Mouse (Mus musculus) C2C12 (cell line): ENCODE measurements around the gene Wdr47. TPM values are rescaled to one million over a fixed set of nuclear protein-coding genes. Genes with fewer than 3 reads are reported as not detected.
"Not testable (repeated sequence)": the region's sequence is repeated elsewhere in the genome, so short reads cannot be mapped to it uniquely, and the experiment has no call there.

Experiments
- H3K27me3 ChIP-seq: one replicate; pipeline ENCODE4 v1.6.1; 2011; ENCODE audit not compliant: control insufficient read depth, insufficient read depth, insufficient read length
- H3K36me3 ChIP-seq: one replicate; pipeline ENCODE4 v1.6.1; 2011; ENCODE audit not compliant: control insufficient read depth, insufficient read depth
- H3K4me3 ChIP-seq: one replicate; pipeline ENCODE4 v1.5.1; 2011; ENCODE audit warnings: mild to moderate bottlenecking, control low read depth; ENCODE audit not compliant: poor library complexity, insufficient read depth, severe bottlenecking
- H3K79me2 ChIP-seq: one replicate; pipeline ENCODE4 v1.6.1; 2011; ENCODE audit not compliant: control insufficient read depth, insufficient read depth
- H3K79me3 ChIP-seq: one replicate; pipeline ENCODE4 v1.6.1; 2011; ENCODE audit warnings: low read depth, control low read depth
- H3ac ChIP-seq: one replicate; pipeline ENCODE3; 2011; ENCODE audit warnings: low read depth; ENCODE audit not compliant: control insufficient read depth, insufficient read length
- CEBPB ChIP-seq: IDR thresholded peaks from one replicate; pipeline ENCODE4 v1.6.1; 2011; ENCODE audit warnings: low read depth, mild to moderate bottlenecking, control low read depth, moderate library complexity
- CTCF ChIP-seq: IDR thresholded peaks from one replicate; pipeline ENCODE4 v1.5.1; 2011; ENCODE audit not compliant: control insufficient read depth, insufficient read depth, insufficient read length
- FOSL1 ChIP-seq: IDR thresholded peaks from one replicate; pipeline ENCODE4 v1.8.0; 2011; ENCODE audit warnings: mild to moderate bottlenecking, low read length; ENCODE audit not compliant: poor library complexity, insufficient read depth, severe bottlenecking
- MAX ChIP-seq: IDR thresholded peaks from one replicate; pipeline ENCODE4 v1.6.1; 2011; ENCODE audit warnings: mild to moderate bottlenecking, control low read depth
- MYOD1 ChIP-seq: IDR thresholded peaks from one replicate; pipeline ENCODE4 v1.6.1; 2011; ENCODE audit warnings: low read depth; ENCODE audit not compliant: control insufficient read depth, insufficient read length
- MYOG ChIP-seq: IDR thresholded peaks from one replicate; pipeline ENCODE4 v1.6.1; 2011; ENCODE audit not compliant: control insufficient read depth, insufficient read length; ENCODE audit errors: extremely low read depth
- USF1 ChIP-seq: IDR thresholded peaks from one replicate; pipeline ENCODE4 v1.6.1; 2011; ENCODE audit warnings: low read depth, mild to moderate bottlenecking, control low read depth, moderate library complexity
- polyA plus RNA-seq: library from polyadenylated mRNA; unstranded; fragments of >200 nt; fragmentation: generic; extraction: Trizol; gene quantifications from one replicate; pipeline ENCODE4 v1.2.1, GENCODE M21; 2012; ENCODE audit warnings: missing spikeins

The Wdr47 gene
- polyA plus RNA-seq, 1 experiment = 3.4 TPM

DNA sequence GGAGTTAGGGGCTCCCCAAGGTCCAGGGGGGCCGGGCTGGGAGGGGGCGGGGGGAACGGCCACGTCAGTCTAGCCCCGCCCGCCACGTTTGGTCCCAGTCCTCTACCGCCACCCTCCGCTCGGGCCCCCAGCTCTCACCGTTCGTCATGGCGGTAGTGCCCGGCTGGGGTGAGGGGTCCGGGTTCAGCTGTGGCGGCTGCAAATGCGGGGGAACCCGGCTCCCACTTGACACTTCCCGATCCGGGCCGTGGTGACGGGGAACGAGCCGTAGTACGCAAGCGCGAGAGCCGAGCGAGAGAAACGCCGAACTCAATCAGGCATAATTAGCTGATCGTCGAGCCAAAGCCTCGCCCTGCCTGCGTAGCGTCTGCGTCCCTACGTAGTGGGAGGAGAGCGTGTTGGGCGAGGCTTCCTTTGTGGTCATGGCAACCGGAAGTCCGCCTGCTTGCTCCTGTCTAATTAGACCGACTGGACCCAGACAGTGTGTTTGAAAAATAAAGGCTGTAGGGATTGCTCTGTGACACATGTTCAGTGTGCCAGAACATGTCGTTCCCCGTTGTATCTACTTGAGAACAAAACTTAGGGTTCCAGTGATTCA lies 28.8 kb upstream of the Wdr47 start, which contains the start of gene Tmem167b:
Gene Tmem167b (minus strand): TSS at position 334 of the 598 bp plus-strand sequence.
- Histone ChIP-seq H3K79me2 (peaks cover 20% of the 10 kb centered on the region), H3K4me3 (peak within 1 kb of the TSS; percentile 75), H3K79me3 (peaks cover 12% of the 10 kb centered on the region), H3K36me3 (peaks cover 20% of the 10 kb centered on the region), H3K27me3 (no peaks in the 10 kb centered on the region), H3ac (peak within 1 kb of the TSS; percentile 82)
- TF ChIP-seq MAX (peak; percentile 87), MYOG (no peak)

DNA sequence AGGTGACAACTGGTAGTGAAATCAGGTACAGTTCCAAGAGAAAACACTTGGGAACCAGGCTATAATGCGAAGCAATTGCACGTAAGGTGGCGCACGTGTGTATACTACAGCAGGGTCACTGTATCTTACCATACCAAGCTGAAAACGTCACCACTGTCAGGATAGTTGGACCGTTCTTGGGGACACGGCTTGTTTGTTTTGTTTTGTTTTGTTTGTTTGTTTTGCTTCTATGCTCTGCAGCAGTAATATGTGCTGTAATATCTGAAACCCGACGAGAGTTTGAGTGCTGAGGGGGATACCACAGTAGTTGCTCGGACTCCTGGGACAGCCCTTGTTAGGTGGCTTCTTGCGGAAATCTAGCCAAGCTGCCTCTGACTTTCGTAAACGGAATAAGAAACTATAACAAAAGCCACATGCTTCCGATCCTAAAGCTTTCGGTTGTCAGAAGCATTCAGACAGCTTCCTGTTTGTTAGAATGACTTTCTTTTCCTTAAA lies 28.3 kb upstream of the Wdr47 start:
- Histone ChIP-seq H3K27me3 (peaks cover under 1% of the 10 kb centered on the region), H3K4me3 (peak overlapping the region; percentile 75), H3K79me3 (peaks cover 12% of the 10 kb centered on the region), H3K79me2 (peaks cover 20% of the 10 kb centered on the region), H3ac (peak overlapping the region; percentile 51), H3K36me3 (peaks cover 16% of the 10 kb centered on the region)
- peak; percentile 18 for TF ChIP-seq CTCF
- TF ChIP-seq USF1 = no peak
- TF ChIP-seq MYOG = no peak

DNA sequence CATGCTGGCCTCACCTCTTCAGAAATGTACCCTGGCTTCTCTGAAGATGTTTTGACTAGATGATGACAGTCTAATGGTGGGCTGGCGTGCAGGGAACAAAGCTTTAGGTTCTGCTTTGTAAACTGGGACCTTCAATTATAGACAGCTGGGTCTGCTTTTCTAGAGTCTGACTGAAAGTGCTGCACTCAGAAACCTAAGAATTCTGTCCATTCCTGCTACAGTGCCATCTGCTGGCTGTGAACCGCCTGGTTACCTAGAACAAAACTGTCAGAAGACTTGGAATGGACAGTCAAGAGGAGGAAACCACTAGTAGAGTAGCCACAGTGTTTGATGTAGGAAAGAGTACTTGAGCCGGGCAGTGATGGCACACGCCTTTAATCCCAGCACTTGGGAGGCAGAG lies 27.8 kb upstream of the Wdr47 start:
- Histone ChIP-seq H3K4me3 (peak overlapping the region; percentile 75), H3K27me3 (peaks cover 4% of the 10 kb centered on the region), H3K79me3 (peaks cover 12% of the 10 kb centered on the region), H3K36me3 (peaks cover 13% of the 10 kb centered on the region), H3K79me2 (peaks cover 20% of the 10 kb centered on the region), H3ac (no peak overlapping the region)
- no peak for TF ChIP-seq MYOG
- no peak for TF ChIP-seq FOSL1
- peak; percentile 30 for TF ChIP-seq CTCF

DNA sequence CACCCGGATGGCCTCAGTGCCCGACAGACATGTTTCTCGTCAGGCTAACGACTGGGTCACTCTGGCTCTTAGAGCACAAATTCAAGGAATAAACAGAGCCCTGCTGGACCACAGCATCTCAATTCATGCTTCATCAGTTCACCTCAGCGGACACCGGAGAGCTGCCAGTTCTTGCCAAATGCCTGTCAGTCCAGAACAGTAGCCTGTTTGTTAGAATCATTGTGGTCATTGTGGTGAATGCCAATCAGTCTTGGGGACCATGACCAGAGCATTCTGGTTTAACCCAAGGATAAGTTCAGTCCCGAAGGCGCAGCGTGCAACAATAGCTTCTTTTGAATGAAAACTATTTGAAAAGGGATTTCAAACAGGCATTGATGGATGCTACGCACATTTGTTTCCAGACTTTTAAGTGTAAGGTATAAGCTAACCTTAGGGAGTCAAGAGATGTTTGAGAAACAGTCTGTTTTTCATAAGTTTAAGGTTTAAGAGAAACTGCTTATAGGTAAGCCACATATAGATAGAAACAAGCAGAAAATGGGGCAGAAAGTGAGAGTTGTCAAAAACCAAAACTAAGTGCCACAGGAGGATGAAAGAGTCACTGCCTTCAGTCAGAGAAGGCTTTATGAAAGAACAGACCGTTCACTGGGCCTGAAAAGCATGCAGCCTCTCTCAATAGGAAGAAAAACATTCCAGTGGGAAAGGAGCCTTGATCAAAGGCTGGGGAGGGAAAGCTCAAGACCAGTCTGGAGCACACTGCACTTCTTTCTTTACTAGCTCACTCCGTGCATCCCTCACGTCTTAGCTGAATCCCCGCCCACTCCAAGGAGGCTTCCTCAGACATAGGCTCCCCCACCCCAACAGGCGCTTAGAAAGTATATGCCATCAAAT lies 22.8 kb upstream of the Wdr47 start:
- no peaks in the 10 kb centered on the region for H3K36me3 ChIP-seq
- TF ChIP-seq FOSL1 = no peak
- TF ChIP-seq CEBPB = no peak
- no peak for TF ChIP-seq MYOG
- no peak for TF ChIP-seq MYOD1
- no peak overlapping the region for H3ac ChIP-seq
- H3K27me3 ChIP-seq = peaks cover 4% of the 10 kb centered on the region
- H3K4me3 ChIP-seq = no peak overlapping the region
- H3K79me3 ChIP-seq = peaks cover 1% of the 10 kb centered on the region
- peaks cover 15% of the 10 kb centered on the region for H3K79me2 ChIP-seq

DNA sequence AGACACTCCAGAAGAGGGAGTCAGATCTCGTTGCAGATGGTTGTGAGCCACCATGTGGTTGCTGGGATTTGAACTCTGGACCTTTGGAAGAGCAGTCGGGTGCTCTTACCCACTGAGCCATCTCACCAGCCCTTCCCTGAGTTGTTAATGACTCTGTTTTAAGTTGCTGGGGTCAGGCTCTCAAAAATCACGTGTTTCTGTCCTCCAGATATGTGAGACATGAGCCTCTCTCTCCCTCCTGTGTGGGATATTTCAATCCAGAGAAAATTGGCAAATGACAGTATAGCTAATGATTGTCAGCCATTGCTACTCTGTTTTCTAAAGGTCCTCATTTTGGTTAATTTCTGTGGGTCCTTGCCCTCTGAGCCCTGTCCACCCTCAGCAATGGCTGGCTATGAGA lies 21.4 kb upstream of the Wdr47 start:
- H3K4me3 ChIP-seq, H3K79me3 ChIP-seq, H3ac ChIP-seq, H3K27me3 ChIP-seq, H3K36me3 ChIP-seq: not testable (repeated sequence)
- H3K79me2 ChIP-seq = peaks cover 25% of the 10 kb centered on the region

DNA sequence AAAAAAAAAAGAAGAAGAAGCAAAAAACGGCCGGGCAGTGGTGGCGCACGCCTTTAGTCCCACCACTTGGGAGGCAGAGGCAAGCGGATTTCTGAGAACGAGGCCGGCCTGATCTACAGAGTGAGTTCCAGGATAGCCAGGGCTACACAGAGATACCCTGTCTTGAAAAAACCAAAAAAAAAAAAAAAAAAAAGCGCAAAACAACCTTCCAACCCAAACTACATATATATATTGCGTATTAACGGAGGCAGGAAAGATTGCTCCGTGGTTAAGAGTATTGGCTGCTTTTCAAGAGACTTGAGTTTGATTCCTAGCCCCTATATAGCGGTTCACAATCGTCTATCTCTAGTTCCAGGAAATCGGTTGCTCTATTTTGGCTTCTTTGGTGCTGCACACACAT lies 20.3 kb upstream of the Wdr47 start:
- Histone ChIP-seq H3K4me3 (no peak overlapping the region), H3K27me3 (peaks cover 4% of the 10 kb centered on the region), H3ac (no peak overlapping the region), H3K36me3 (no peaks in the 10 kb centered on the region), H3K79me2 (peaks cover 25% of the 10 kb centered on the region), H3K79me3 (peaks cover 3% of the 10 kb centered on the region)
- TF ChIP-seq CEBPB (no peak), MAX (no peak), MYOG (no peak), MYOD1 (no peak), FOSL1 (no peak), CTCF (no peak), USF1 (no peak)
